Mouse (Mus musculus) hindbrain, embryonic 15.5 days (tissue): ENCODE data around the gene Naga. TPM values are rescaled to one million over a fixed set of nuclear protein-coding genes. Genes with fewer than 3 reads are reported as not detected.

Experiments
- ATAC-seq: fragments of 200-750 bp; cut with Nextera tagmentation; 2 replicates; pipeline ENCODE4 v1.8.0; 2017; ENCODE audit warnings: low read depth, moderate number of reproducible peaks, moderate TSS enrichment; ENCODE audit not compliant: low FRiP score
- H3K27ac ChIP-seq: fragments of 300-500 bp; sonication (generic); replicated peaks from 2 replicates; pipeline ENCODE4 v1.5.1; 2015; ENCODE audit warnings: mild to moderate bottlenecking, inconsistent platforms
- H3K27me3 ChIP-seq: fragments of 300-500 bp; sonication (generic); 2 replicates; pipeline ENCODE4 v1.6.1; 2015; ENCODE audit warnings: control low read depth, inconsistent platforms
- H3K36me3 ChIP-seq: fragments of 300-500 bp; sonication (generic); 2 replicates; pipeline ENCODE4 v1.6.1; 2015; ENCODE audit warnings: control low read depth, inconsistent platforms
- H3K4me1 ChIP-seq: fragments of 300-500 bp; sonication (generic); replicated peaks from 2 replicates; pipeline ENCODE4 v1.6.1; 2015; ENCODE audit warnings: control low read depth, inconsistent platforms
- H3K4me2 ChIP-seq: fragments of 300-500 bp; sonication (generic); 2 replicates; pipeline ENCODE4 v1.6.1; 2015; ENCODE audit warnings: moderate library complexity, mild to moderate bottlenecking, inconsistent platforms
- H3K4me3 ChIP-seq: fragments of 300-500 bp; sonication (generic); 2 replicates; pipeline ENCODE4 v1.5.1; 2015; ENCODE audit warnings: mild to moderate bottlenecking, inconsistent platforms
- H3K9ac ChIP-seq: fragments of 300-500 bp; sonication (generic); 2 replicates; pipeline ENCODE4 v1.6.1; 2015; ENCODE audit warnings: inconsistent platforms
- H3K9me3 ChIP-seq: fragments of 300-500 bp; sonication (generic); 2 replicates; pipeline ENCODE4 v1.6.1; 2016; ENCODE audit warnings: control low read depth, inconsistent platforms
- WGBS: fragments of 180-500 bp; shearing (Covaris S2); methylation state at CpG from one replicate; pipeline ENCODE4 v1.1.7; 2015; 5-methylcytosine and 5-hydroxymethylcytosine counted together
- polyA plus RNA-seq: library from polyadenylated mRNA; unstranded; fragments of >200 nt; fragmentation: Nextera tagmentation; extraction: Ambion mirVana; gene quantifications from 2 replicates; pipeline ENCODE4 v1.2.1, GENCODE M21; 2015

Naga gene
- polyA plus RNA-seq, 1 experiment from 2014 or later, result 27.9 TPM

GRCm38 (mm10) chr15:82353078-82353744 is 14.5 kb upstream of the Naga start:
- Histone ChIP-seq H3K9me3 (no peaks in the 10 kb centered on the region), H3K4me2 (peak overlapping the region; percentile 71), H3K9ac (peak overlapping the region; percentile 84), H3K27ac (peak overlapping the region; percentile 85), H3K36me3 (peaks cover 23% of the 10 kb centered on the region), H3K4me3 (peak overlapping the region; percentile 63), H3K4me1 (peaks cover 25% of the 10 kb centered on the region), H3K27me3 (no peaks in the 10 kb centered on the region)
- no peak for ATAC-seq
- 36% methylated on average over 14 of the region's 14 CpGs for WGBS

DNA sequence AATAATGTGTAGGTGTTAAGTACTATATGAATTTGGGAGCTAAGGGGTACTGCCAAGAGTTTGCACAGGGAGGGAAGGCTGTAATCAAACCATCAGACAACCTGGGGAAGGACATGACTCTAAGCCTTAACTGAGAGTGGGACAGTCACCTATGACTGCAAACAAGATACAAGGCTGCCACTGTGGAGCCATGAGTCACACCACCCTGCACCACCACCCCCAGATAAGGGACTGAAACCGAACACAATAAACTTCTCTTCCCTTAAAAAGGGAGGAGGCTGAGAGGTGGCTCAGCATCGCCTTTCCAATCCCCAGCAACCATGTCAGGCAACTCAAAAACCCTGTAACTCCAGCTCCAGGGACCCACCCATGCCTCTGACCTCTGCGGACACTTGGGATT is 12.8 kb upstream of the Naga start:
- H3K4me1 ChIP-seq, result peaks cover 41% of the 10 kb centered on the region

DNA sequence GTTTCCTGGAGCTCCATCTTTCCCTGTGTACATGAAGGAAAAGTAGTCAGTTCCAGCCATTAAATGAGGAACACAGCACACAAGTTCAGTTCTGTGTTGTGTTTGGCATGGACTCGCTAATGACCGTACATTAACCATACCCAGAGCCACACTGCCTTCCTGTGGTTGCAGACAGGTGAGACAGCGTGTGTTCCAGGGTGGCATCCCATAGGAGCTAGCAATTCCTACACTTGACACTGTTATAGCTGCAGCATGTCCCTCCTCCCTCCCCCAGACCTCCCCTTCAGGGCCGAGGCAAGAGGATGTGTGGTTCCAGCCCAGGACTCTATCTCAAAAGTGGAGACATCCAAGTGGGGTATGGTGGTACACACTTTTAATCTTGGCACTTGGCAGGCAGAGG is 11.6 kb upstream of the Naga start:
- H3K9ac ChIP-seq, result no peak overlapping the region
- no peaks in the 10 kb centered on the region for H3K9me3 ChIP-seq
- ATAC-seq, result no peak
- WGBS, result 94% methylated on average over 4 of the region's 4 CpGs
- no peaks in the 10 kb centered on the region for H3K27me3 ChIP-seq
- H3K4me3 ChIP-seq, result no peak overlapping the region
- H3K4me2 ChIP-seq, result no peak overlapping the region
- H3K27ac ChIP-seq, result no peak overlapping the region
- peaks cover 41% of the 10 kb centered on the region for H3K4me1 ChIP-seq
- peaks cover 28% of the 10 kb centered on the region for H3K36me3 ChIP-seq

More for the DNA sequence above, 12.8 kb upstream of the Naga start:
- 91% methylated on average over 3 of the region's 3 CpGs for WGBS
- H3K36me3 ChIP-seq, result peaks cover 28% of the 10 kb centered on the region
- no peak overlapping the region for H3K4me3 ChIP-seq
- H3K27me3 ChIP-seq, result no peaks in the 10 kb centered on the region
- ATAC-seq, result no peak
- H3K4me2 ChIP-seq, result no peak overlapping the region
- H3K9ac ChIP-seq, result no peak overlapping the region
- no peak overlapping the region for H3K27ac ChIP-seq
- no peaks in the 10 kb centered on the region for H3K9me3 ChIP-seq

DNA sequence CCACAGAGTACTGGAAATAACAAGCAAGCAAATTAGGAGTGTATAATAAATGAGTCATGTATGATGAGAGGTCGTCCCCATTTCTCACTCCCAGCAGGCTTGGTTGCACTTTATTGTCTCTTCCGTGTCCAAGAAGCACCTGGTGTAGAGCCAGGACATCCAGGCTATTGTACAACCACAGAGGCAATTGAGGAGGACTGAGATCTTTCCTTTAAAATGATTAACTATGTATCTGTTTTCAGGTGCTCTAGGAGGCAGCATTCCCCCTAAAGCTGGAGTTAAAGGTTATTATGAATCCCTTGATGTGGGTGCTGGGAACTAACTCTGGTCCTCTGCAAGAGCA is 10.2 kb upstream of the Naga start:
- no peak overlapping the region for H3K9ac ChIP-seq
- no peak overlapping the region for H3K4me3 ChIP-seq
- 88% methylated on average over 2 of the region's 2 CpGs for WGBS
- H3K4me1 ChIP-seq, result peaks cover 36% of the 10 kb centered on the region
- peaks cover 28% of the 10 kb centered on the region for H3K36me3 ChIP-seq
- no peaks in the 10 kb centered on the region for H3K9me3 ChIP-seq
- H3K27me3 ChIP-seq, result no peaks in the 10 kb centered on the region
- H3K4me2 ChIP-seq, result no peak overlapping the region
- no peak overlapping the region for H3K27ac ChIP-seq
- ATAC-seq, result no peak

DNA sequence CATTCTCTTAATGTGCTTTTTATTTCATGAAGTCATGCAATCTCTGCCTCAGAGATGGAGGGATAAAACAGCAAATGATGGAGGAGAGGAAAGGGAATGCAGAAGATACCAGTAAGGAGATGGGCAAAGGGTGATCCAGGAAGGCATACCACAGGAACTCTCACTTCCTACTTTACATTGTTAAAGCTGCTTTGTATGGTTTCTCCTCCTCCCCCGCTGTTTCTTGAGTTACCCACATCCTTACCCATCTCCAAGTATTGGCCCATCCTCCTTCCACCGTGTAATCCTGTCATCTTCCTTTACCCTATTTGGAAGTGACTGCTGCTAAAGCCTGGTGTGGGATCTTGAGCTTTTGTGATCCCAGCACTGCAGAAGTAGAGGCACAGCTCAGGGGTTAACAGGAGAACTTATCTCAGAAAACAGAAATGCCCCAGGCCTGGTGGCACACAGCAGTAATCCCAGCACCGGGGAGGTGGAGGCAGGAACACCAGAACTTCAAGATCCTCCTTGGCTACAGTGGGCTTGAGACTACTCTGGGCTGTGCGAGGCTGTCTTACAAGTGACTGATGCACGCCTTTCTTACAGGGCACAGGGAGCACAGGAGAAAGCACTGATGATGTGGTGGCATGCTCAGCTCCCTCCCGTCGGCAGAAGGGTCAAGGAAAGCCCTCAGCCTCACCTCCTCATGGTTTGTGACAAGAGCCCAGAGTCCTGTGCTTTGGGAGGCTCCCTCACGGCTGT is 9.7 kb upstream of the Naga start:
- Histone ChIP-seq H3K36me3 (peaks cover 28% of the 10 kb centered on the region), H3K4me1 (peaks cover 36% of the 10 kb centered on the region), H3K27me3 (no peaks in the 10 kb centered on the region), H3K27ac (no peak overlapping the region), H3K9me3 (no peaks in the 10 kb centered on the region), H3K9ac (no peak overlapping the region), H3K4me2 (no peak overlapping the region), H3K4me3 (no peak overlapping the region)
- WGBS, result 92% methylated on average over 8 of the region's 8 CpGs
- no peak for ATAC-seq

- WGBS, result 92% methylated on average over 12 of the region's 12 CpGs
- Histone ChIP-seq H3K27me3 (no peaks in the 10 kb centered on the region), H3K9ac (no peak overlapping the region), H3K4me2 (no peak overlapping the region; the same call in 1 of the 2 replicates), H3K36me3 (peaks cover 28% of the 10 kb centered on the region), H3K4me3 (no peak overlapping the region), H3K9me3 (no peaks in the 10 kb centered on the region), H3K4me1 (peaks cover 30% of the 10 kb centered on the region), H3K27ac (no peak overlapping the region)
- ATAC-seq, result no peak
Observed at GRCm38 (mm10) chr15:82347852-82348251, 9.1 kb upstream of the Naga start.

GRCm38 (mm10) chr15:82347303-82347676 is 8.6 kb upstream of the Naga start:
- WGBS, result 87% methylated on average over 4 of the region's 4 CpGs
- H3K9ac ChIP-seq, result peak overlapping the region; percentile 83; the same call in 1 of the 2 replicates
- no peak for ATAC-seq
- peaks cover 28% of the 10 kb centered on the region for H3K36me3 ChIP-seq
- peak overlapping the region; percentile 65 for H3K4me2 ChIP-seq
- H3K27ac ChIP-seq, result no peak overlapping the region
- H3K4me1 ChIP-seq, result peaks cover 24% of the 10 kb centered on the region
- no peaks in the 10 kb centered on the region for H3K9me3 ChIP-seq
- H3K27me3 ChIP-seq, result no peaks in the 10 kb centered on the region
- H3K4me3 ChIP-seq, result peak overlapping the region; percentile 85

GRCm38 (mm10) chr15:82346580-82347302 is 8.0 kb upstream of the Naga start:
- no peak for ATAC-seq
- Histone ChIP-seq H3K4me2 (peak overlapping the region; percentile 65), H3K36me3 (peaks cover 28% of the 10 kb centered on the region), H3K27ac (peak overlapping the region; percentile 95), H3K27me3 (no peaks in the 10 kb centered on the region), H3K4me3 (peak overlapping the region; percentile 85), H3K4me1 (peaks cover 19% of the 10 kb centered on the region), H3K9me3 (no peaks in the 10 kb centered on the region), H3K9ac (peak overlapping the region; percentile 83)
- WGBS, result 58% methylated on average over 14 of the region's 14 CpGs

DNA sequence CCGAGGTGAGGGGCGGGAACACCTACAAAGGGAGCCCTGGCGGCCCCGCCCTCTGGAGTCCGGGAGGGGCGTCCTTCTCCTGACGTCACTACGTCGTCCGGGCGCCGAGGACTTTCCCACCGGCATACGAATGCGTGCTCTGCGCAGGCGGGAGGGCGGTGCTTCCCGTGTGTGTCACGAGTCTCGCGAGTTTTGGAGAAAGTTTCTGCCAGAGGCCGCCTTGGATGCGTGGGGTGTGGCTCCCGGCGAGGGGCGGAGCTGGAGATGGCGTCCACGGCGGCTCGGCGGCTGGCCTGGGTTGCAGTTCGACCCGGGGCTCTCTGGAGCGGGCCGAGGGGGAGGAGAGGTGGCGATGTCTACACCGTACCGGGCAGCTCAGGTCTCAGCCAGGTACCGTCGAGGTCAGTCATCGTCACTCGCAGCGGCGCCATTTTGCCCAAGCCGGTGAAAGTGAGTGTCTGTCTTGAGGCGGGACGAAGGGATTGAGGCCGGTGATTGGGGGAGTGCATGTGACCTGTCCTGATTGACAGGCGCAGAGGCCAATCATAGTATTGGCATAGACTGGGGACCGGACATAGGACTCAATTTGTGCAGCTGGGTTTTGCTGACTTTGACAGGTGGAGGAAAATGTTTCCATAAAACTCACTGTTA is 7.2 kb upstream of the Naga start:
- Histone ChIP-seq H3K9ac (peak overlapping the region; percentile 83), H3K9me3 (no peaks in the 10 kb centered on the region), H3K36me3 (peaks cover 28% of the 10 kb centered on the region), H3K4me1 (peaks cover 19% of the 10 kb centered on the region), H3K27me3 (peaks cover 2% of the 10 kb centered on the region; the same call in 1 of the 2 replicates), H3K27ac (peak overlapping the region; percentile 95), H3K4me2 (peak overlapping the region; percentile 65), H3K4me3 (peak overlapping the region; percentile 85)
- WGBS, result under 1% methylated on average over 51 of the region's 51 CpGs
- peak; percentile 98 for ATAC-seq

DNA sequence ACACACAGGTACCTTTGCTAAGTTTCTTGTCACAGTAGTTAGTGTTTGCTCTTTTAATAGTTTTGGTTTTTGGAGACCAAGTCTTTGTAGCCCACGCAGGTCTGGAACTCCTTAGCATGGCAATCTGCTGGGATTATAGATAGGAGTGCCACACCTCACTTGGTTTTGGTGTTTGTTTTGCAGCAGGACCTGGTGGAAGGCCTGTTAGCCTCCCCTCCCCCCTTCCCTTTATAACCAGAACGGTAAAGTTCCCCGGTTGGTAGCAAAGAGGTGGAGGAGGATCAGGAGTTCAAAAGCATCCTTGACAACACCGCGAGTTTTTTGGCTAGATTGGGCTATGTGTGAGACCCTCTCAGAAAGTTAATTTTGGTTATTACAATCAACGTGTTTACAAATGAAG is 6.2 kb upstream of the Naga start:
- H3K4me1 ChIP-seq, result peaks cover 20% of the 10 kb centered on the region
- ATAC-seq, result no peak
- no peak overlapping the region for H3K27ac ChIP-seq
- H3K9me3 ChIP-seq, result no peaks in the 10 kb centered on the region
- no peak overlapping the region for H3K9ac ChIP-seq
- peaks cover 12% of the 10 kb centered on the region for H3K27me3 ChIP-seq
- H3K4me2 ChIP-seq, result no peak overlapping the region
- 89% methylated on average over 6 of the region's 6 CpGs for WGBS
- no peak overlapping the region for H3K4me3 ChIP-seq
- H3K36me3 ChIP-seq, result peaks cover 23% of the 10 kb centered on the region

DNA sequence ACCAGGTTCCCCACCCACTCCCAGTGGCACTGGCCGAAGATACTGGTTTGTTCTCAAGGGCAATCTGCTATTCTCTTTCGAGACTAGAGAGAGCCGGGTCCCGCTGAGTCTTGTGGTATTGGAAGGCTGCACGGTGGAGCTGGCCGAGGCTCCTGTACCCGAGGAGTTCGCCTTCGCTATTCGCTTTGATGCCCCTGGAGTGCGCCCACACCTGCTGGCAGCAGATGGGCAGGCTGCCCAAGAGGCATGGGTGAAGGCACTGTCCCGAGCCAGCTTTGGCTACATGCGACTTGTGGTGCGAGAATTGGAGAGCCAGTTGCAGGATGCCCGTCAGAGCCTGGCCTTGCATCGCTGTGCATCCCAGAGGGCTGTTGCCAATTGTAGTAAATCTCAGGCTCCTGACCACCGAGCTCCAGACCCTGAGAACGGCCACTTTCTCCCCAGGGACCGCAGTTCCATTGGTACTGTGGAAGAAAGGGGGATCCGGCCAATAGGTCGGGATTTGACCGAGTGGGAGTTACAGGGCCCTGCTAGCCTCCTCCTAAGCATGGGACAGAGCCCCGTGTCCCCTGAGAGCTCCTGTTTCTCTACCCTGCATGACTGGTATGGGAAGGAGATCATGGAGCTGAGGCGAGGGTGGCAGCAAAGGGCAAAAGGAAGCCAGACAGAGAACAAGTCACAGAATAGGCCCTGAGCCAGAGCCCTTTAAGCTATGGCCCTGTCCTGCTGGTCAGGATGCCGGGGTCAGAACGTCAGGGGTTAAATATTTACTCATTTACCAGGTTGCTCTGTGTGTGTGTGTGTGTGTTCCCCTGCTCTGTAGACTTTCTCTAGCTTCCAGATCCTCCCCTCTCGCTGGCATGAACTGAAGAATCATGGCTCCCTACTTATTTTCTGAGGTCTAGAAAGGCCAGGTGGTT is 4.9 kb upstream of the Naga start:
- Histone ChIP-seq H3K4me2 (no peak overlapping the region), H3K4me1 (peaks cover 26% of the 10 kb centered on the region), H3K27me3 (peaks cover 14% of the 10 kb centered on the region), H3K36me3 (peaks cover 9% of the 10 kb centered on the region), H3K9me3 (no peaks in the 10 kb centered on the region), H3K27ac (no peak overlapping the region), H3K4me3 (no peak overlapping the region), H3K9ac (no peak overlapping the region)
- ATAC-seq, result no peak
- WGBS, result 89% methylated on average over 27 of the region's 27 CpGs
